Mouse (Mus musculus) MN1 (cell line): ENCODE results near the gene Il34.

ENCODE experiments used
- DNase-seq: peaks from one replicate; pipeline ENCODE4 v3.0.0-alpha.2; 2016; ENCODE audit warnings: low spot score

Gene Il34

DNA sequence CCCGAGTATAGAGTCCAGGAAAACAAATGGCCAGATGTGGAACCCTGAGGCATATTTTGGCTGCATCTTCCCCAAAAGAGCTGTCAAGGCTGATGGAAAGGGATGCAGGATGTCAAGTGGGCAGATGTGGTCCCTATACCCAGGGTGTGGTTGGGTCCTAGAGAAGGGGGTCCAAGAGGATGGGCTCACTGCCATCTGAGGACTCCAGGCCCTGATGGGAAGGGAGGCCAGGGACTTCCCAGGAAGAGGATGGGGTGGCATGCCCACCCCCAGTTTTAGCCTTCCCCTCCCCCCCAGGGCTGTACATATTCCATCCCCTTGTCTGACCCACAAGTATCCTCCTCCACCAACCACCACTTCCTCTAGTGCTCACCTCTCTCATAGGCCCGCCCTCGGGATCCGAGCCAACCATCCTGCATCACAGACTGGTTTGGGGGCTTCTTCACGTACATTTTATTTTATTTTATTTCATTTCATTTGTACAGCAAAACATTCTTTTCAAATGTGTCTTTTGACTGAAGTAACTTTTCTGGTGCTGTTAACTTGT lies 65.0 kb downstream of the Il34 start:
- DNase-seq = no peak

DNA sequence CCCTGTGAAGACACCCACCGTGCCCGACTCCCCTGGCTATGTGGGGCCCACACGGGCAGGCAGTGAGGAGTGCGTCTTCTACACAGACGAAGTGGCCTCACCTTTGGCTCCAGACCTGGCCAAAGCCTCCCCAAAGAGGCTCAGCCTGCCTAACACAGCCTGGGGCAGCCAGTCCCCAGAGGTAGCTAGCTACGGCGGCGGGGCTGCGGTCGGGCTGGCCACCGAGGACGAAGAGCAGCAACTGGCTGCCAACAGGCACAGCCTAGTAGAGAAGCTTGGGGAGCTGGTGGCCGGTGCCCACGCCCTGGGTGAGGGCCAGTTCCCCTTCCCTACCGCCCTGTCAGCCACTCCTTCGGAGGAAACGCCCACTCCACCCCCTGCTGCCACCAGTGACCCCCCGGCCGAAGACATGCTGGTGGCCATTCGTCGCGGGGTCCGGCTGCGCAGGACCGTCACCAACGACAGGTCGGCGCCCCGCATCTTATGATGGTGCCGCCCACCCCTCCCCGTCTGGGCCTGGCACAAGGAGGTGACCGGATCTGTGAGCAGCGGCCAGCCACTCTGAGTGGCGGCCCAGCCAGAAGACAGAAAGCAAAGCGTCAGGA lies 67.0 kb downstream of the Il34 start:
- no peak for DNase-seq

DNA sequence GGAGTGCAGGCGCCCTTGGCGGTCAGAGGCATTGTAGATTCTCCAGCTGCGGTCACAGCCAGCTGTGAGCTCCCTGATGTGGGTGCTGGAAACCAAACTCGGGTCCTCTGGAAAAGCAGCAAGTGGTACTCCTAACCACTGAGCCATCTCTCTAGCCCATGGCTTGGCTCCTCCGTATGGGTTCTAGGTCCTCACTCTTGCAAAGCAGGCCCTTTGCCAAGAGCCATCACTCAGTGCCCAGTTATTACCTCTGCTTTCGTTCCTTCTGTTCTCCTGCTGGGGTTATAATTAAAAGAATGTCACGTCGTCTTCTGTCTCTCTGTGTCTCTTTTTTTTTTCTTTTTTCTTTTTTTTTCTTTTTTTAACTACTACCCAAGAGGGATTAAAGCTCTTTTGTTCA lies 72.7 kb downstream of the Il34 start:
- DNase-seq = no peak

DNA sequence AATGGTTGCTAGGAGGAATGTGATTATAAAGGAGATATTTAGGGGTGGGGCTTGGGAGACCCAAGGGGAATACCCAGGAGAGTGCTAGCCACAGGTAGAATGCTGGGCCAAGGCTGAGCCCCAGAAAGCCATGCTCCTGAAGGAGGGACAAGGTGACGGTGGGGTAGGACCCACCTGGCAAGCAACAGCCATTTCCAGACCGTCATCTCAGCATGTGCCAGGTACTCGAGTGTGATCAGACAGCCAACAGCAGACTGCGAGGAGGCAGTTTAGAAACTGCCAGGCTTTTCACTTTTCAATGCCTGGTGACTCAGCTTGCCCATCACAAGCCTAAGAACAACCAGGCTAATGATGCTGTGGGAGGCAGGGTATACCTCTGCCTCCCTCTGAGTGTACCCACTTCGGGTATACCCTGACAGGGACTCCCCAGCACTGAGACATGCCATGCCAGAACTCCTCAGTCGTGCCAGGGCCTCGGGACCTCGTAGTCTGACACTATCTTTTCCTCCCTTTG lies 74.3 kb downstream of the Il34 start:
- DNase-seq = no peak

DNA sequence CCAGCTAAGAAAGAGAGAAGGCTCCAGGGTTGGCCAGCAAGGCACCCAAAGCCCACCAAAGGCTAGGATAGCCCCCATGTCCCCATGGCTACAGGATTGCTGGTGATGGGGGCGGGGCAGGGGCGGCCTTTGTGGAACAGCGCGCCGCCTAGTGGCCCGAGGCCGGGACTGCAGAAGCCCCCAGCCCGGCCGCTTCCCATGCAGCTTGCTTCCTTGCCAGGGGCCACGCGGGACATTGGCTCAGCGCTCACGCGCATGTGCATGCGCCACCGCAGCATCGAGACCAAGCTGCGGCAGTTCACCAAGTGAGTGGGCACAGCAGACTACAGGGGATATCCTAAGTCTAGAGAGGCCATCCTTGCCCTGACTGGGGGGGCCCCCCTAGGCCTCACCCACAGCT lies 78.8 kb downstream of the Il34 start:
- DNase-seq = peak; percentile 51

DNA sequence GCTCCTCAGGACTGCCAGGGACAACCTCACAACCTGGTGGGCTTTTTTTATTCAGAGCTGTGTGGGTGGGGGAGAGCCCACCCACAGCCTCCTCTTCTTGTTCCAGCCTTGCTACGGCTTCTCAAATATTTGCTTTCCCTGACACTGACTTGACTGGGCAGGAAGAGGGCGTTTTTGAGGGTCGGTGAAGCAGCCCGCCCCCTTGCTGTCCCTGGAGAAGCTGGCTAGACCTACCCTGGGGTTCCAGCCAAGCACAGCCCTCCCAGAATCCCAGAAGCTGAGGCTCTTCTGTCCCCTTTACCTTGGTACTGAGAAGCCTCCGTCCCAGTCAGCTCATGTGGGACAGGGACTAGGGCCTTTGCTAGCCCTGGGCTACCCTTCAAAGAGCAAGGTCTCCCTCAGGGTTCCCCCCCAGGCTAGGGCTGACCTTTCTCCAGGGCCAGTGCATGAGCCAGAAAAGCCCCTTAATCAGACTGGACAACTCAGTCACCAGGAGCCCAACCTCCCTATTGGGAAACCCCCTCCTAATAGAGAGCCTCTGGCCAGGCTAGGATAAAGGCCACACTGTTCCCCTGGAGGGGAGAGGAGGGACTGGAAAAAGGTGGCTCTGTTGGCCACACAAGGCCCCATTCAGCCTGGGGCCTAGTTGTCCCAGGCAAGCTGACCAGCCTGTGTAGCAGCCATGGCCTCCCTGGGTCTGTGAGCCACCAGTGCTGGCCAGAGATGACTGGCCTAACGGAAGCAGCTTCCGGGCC lies 80.5 kb downstream of the Il34 start:
- DNase-seq = no peak

DNA sequence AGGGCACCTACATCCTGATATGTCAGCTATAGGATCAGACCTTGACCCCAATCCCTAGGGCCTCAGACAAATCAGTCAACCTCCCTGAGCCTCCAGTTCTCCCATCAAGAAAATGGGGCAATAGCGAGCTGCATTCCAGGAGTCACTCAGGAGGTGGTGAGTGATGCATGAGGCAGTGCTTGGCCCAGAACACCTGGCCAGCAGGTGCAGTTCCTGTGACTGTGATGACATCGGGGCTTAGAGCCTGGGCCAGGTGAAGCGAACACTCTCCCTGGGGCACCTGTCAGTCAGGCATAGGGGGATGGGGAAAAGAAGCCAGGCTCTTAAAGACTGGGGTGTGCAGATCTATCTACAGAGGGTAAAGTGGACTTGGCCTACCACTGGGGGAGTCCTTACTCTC lies 81.2 kb downstream of the Il34 start:
- no peak for DNase-seq

DNA sequence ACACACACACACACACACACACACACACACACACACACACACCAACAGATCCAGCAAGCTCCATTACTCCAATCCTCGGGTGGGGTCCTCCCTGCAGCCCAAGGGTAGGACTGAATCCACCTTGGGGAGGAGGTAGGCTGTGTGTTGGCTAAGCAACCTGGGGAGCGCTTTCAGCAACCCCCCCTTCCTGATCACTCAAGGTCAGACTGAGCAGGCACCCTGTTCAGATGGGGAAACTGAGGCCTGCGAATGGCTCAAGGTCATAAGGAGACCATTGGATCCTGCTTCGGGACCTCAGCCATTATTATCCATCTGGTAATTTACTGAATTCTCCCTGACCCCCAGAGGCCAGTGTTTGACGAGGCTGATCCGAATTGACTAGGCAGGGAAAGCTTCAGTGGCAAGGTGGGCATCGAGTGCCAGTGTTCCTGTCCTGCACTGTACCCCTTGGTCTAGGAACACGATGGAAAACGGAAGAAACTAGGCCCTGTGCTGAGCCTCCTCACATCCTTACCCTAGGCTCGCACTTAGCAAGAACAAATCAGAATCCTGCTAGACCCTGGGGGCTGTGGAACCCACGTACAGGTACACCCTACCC lies 83.2 kb downstream of the Il34 start:
- no peak for DNase-seq

DNA sequence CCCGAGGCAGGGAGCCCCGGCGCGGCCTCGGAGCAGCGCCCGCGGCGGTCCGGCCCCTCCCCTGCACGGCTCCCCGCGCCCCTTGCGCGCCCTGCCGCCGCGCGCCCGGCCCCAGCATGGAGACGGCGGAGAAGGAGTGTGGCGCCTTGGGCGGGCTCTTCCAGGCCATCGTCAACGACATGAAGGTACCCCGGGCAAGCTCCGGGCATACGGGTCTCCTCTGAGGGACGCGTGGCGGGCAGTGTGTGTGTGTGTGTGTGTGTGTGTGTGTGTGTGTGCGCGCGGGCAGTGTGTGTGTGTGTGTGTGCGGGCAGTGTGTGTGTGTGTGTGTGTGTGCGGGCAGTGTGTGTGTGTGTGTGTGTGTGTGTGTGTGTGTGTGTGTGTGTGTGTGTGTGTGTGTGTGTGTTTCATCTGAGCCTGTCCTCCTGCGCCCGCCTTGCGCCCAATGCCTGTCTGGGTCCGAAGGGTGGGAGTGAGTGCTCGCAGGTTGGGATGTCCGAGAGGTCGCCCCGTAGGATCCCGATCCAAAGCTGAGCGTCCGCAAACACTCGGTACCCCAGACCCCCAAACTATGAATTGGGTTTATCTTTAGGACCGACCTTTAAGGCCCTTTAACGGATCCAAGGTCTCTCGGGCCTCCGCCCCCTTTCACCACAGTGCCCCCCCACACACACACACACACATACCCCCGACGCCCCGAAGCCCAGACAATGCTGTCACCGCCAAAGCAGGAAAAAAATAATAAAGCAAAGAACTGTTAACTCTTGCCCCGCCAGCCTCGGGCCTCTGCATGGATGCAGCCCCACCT lies 83.9 kb downstream of the Il34 start:
- peak; percentile 76 for DNase-seq

DNA sequence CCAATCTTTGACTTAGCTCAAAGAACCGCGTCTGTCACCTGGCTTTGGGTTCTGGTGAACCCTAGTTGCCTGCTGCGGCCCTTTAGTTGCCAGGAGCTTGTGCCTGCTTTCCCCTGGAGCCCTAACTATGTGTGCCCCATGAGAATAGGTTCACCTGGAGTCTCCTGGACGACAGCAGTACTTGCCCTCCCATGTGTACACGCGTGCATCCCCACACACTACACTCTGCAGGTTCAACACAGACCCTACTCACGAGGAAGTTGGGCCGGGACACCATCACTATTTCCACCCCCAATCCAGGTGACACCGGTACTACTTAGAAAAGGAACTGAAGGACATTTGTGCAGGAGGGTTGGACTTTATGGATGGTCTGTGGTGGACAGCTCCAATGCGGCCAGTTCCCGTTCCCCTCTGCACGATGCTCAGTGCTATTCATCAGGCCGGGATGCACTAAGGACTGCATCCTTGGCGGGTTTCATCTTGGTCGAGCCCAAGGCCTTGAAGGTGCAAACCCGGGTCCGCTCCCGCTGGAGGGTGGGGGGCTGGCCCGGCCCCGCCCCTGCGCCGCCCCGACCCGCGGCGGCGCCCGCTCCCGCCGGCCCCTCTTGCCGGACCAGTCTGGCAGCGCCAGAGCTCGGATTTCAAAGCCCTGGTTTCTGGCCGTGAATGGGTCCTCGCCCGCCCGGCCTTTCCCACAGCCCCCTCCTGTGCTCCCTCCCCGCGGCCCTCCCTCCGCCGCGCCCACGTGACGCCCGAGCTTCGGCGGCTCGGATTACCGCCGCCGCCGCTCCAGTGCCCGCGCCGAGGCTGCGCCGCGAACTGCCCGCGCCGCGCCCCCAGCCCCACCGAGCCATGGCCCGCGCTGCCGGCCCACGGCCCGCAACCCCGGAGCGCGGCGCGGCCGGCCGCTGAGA lies 84.8 kb downstream of the Il34 start, which contains the start of gene Mtss1l:
Mtss1l (plus strand) TSS at position 792 of the 914 bp plus-strand sequence.
- DNase-seq = peak; percentile 91

DNA sequence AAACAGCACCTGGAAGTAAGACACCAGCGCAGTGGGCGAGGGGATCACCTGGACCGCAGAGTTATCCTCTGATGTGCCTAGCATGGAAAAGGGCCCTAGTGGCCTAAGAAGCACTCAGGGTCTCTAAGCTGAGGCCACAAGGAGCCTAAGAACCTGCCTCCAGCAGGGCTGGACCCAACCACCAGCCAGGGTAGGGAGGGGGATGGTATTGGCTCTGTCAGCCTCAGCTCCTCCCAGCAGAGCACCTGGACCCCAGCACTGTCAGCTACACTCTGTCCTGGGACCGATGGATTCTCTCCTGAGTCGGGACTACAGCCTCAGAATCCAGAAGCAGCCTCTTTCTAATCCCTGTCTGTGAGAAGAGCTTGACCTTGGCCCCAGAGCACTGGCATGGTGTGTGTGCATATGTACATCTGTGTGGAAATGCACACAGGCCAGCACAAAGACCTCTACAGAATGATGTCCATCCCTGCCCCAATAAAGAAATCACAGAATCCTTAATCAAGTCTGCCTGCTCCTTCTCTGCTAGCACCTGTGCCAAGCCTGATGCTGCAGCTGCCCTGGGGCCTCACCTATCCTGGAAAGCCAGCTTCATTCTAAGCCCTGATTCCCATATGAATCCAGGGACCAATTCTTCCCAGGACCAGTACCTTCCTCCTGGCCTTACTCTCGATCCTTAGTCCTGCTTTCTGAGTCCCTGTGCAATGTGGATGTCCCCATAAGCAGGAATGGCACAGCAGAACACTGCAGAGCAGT lies 85.6 kb downstream of the Il34 start:
- DNase-seq = no peak

DNA sequence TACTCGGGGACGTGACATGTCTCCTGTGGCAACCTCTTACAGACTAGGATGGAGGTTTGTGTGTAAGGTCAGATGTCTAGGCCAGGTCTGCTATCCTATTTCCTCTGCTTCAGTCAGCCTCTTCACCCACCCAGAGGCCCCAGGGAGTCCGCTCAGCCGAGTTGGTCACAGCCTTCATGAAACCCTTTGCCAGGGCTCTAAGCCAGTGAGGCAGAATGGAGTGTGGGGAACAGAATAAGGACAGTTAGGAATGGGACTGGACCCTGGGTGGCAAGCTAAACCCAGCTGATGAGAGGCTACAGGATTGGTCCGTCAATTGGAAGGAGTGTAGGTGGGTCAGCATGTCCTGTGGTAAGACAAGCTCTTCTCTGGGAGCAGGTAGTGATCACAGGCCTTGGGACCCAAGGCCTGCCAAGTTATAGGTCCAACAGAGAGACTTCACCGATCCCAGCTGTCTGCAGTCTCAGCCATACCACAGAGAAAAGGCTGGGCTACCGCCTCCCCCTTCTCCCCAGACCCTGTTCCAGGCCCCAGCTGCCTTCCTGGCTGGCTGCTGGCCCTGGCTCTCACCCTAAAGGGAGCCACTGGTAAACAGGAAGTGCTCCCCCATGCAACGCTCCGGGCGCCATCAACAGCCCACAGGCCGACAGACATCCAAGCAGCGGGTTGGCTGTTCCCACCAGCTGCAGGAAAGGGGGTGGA lies 86.6 kb downstream of the Il34 start:
- no peak for DNase-seq

DNA sequence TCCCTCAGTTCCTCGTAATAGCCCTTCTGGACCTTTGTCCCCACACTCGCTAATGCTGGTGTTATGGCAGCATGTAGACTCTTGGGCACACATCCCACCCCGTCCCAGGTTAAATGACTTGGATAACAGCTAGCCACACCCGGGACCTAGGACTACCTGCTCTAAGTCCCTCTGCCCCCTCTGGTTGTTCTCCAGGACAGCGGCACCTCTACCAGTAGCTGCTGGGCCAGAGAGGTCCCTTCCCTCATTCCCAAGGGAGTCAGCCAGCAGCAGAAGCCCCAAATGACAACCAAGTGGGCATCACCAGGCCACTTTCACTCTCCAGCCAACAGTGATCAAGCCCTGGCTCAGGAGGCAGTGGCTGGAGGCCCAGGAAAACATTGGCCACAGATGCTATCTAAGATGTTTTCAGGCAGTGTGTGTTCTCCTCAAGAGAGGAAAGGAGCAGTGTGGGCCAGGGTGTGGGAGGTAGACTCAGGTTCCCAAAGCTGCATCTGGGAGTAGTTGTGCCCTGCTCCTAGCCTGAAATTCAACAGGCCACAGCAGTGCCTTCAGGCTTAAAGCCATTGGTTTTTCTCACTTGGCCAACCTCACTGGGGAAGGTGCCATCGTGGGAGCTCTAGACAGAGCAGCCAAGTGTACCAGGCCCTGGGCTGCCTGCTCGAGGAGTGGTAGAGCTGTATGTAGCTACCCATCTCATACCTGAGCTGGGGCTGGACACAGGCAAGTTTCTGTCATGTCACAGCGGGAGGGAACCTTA lies 87.3 kb downstream of the Il34 start:
- DNase-seq = peak; percentile 39

DNA sequence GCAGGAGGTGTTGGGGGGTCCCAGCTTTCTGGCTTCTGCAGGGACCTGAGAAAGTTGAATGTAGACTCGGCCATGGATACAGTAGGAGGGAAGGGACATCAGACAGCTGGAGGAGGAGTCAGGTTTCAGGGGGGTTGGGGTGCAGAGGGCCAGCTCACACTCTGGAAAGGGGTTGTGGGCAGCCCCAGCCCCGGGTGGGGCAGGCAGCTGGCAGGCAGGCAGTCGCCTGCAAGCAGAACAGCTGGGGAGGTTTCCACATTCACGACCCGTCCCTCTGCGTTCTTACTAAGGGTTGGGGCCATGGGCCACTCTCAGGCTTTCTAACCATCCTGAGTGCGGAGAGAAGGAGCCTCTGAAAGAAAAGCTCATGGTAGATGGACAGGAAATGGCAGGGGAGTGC lies 88.6 kb downstream of the Il34 start:
- no peak for DNase-seq

DNA sequence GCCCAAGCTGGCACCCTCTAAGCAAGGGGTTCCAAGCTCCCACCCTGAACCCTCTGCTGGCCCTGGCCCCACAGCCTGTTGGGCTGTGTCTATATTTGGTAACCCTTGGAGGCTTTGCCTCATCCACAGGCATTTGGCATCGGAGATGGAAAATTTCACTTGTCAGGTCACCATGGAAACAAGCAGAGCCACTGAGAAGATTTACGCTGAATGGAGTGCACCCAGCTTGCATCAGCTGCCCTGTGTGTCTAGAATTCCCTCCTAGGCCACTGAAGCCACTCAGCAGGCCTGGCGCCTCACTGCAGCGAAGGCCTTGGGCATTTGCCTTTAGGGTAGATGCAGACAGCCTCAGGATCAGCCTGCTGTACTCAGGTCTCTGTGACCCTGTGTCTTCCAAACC lies 89.6 kb downstream of the Il34 start:
- peak; percentile 92 for DNase-seq

DNA sequence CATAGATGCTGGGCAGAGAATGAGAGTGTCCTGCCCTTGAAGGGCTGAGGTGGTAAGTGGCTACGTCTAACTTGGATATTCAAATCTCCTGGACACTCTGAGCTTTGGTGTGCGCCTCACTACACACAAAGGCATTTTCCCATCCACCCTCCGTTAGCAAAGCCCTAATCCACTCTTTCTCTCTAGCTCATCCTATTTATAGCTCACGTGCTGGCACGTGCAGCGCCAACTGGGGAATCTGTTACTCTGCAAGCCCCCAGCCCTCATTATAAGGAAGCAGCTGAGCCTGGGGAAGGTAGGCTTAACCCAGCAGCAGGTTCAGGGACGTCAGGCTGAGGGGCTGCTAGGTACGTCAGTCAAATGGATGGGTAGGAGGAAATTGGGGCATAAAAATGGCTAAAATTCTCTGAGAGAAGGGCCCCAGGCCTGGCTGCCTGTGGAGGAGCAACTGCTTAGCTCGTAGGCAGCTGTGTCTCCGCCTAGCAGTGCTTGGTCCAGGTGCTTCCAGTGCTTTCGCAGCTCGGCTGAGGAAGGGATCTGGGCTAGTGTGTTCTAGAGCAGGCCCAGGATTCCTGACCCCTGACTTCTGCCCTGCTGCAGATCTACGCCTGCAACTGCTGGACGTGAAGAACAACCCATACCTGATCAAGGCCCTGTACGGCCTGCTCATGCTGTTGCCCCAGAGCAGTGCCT lies 90.8 kb downstream of the Il34 start:
- DNase-seq = no peak

DNA sequence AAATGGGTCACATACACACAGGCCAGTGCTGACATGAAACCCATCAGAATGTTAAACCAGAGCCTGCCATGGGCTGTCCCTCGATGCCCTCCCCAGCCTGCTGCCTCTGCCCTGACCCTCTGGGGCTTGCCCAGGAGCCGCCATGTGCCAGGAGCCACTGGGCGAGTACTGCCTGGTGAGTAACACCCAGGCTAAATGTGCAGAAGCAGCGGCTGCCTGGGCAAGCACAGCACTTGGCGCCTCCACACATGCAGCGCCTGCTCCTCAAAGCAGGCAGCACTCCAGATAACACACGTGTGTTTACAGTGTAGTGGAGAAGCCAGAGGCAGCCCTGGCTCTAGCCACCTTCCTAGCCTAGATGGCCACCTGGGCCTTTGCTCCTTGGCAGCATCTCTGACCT lies 92.7 kb downstream of the Il34 start:
- peak; percentile 50 for DNase-seq

DNA sequence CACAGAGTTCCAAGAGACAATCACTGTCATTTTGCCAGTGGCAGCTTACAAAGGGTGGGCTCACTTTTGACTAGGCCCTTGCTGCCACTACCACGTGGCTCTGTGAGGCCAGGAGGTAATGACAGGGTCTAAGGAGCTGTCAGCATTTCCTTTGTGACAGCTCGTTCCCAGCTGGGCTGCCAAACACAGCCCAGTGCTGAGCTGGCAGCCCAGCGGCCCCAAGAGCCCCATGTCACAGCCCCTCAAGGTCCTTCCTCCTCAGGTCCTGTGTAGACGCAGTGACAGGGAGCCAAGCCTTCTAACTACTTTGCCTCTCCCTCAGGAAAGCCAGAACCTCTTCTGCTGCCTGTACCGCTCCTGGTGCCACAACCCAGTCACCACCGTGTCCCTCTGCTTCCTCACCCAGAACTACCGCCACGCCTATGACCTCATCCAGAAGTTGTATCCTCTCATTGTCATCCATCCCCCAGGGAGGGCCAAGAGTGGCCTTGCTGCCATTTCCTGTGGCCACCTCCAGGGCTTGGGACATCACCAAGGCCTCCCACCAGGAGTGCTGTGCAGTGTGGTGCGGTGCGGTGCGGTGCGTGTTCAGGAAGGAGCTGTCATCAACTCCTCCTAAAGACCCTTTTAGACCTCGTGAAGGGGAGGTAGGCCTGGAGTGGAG lies 94.3 kb downstream of the Il34 start:
- no peak for DNase-seq
